Mouse (Mus musculus) forebrain, embryonic 16.5 days (tissue): ENCODE measurements at regions not wholly inside any gene's neighbourhood (a gene's known extent, or its start where the extent isn't known, plus 50 kb on each side); places are given as distances from the start of the nearest gene placed in this dataset.
"Not testable (repeated sequence)": the region's sequence is repeated elsewhere in the genome, so short reads cannot be mapped to it uniquely, and the experiment has no call there.

Experiments used
- ATAC-seq: fragments of 200-750 bp; cut with Nextera tagmentation; 2 replicates; pipeline ENCODE4 v1.8.0; 2017; ENCODE audit warnings: mild to moderate bottlenecking, moderate library complexity
- H3K27ac ChIP-seq: fragments of 300-500 bp; sonication (generic); 2 replicates; pipeline ENCODE4 v1.5.1; 2014; ENCODE audit warnings: low read length, control low read depth
- H3K27me3 ChIP-seq: fragments of 300-500 bp; sonication (generic); replicated peaks from 2 replicates; pipeline ENCODE4 v1.6.1; 2014; ENCODE audit warnings: low read length; ENCODE audit not compliant: control insufficient read depth, insufficient read depth
- H3K36me3 ChIP-seq: fragments of 300-500 bp; sonication (generic); 2 replicates; pipeline ENCODE4 v1.6.1; 2014; ENCODE audit not compliant: control insufficient read depth, insufficient read depth
- H3K4me1 ChIP-seq: fragments of 300-500 bp; sonication (generic); replicated peaks from 2 replicates; pipeline ENCODE4 v1.6.1; 2014; ENCODE audit warnings: low read length; ENCODE audit not compliant: control insufficient read depth, insufficient read depth
- H3K4me2 ChIP-seq: fragments of 300-500 bp; sonication (generic); 2 replicates; pipeline ENCODE4 v1.6.1; 2014; ENCODE audit warnings: mild to moderate bottlenecking, low read length, control low read depth
- H3K4me3 ChIP-seq: fragments of 300-500 bp; sonication (generic); replicated peaks from 2 replicates; pipeline ENCODE4 v1.5.1; 2014; ENCODE audit warnings: mild to moderate bottlenecking, low read length, control low read depth
- H3K9ac ChIP-seq: fragments of 300-500 bp; sonication (generic); replicated peaks from 2 replicates; pipeline ENCODE4 v1.6.1; 2014; ENCODE audit warnings: low read depth, low read length, control low read depth
- H3K9me3 ChIP-seq: fragments of 300-500 bp; sonication (generic); 2 replicates; pipeline ENCODE4 v1.6.1; 2016; ENCODE audit warnings: low read length; ENCODE audit not compliant: control insufficient read depth
- WGBS: fragments of 180-500 bp; shearing (Covaris S2); extraction: QIAGEN DNeasy Blood & Tissue Kit; methylation state at CpG from one replicate; pipeline ENCODE4 v1.1.7; 2014; 5-methylcytosine and 5-hydroxymethylcytosine counted together

GRCm38 (mm10) chr12:19125541-19125940, 611.2 kb downstream of the 5730507C01Rik start:
- Histone ChIP-seq H3K4me1 (no peaks in the 10 kb centered on the region), H3K9me3 (peaks cover 5% of the 10 kb centered on the region; the same call in 1 of the 2 replicates), H3K36me3 (no peaks in the 10 kb centered on the region), H3K27ac (no peak overlapping the region), H3K9ac (no peak overlapping the region), H3K4me3 (no peak overlapping the region), H3K4me2 (no peak overlapping the region), H3K27me3 (no peaks in the 10 kb centered on the region)
- no peak for ATAC-seq
- 71% methylated on average over 4 of the region's 4 CpGs for WGBS

GRCm38 (mm10) chr12:19175631-19176030, 661.3 kb downstream of the 5730507C01Rik start:
- Histone ChIP-seq H3K36me3 (no peaks in the 10 kb centered on the region), H3K9me3 (0 out of 2 replicates have a peak, but pooled peaks cover 5% of the 10 kb centered on the region), H3K27me3 (no peaks in the 10 kb centered on the region), H3K4me2 (no peak overlapping the region), H3K4me3 (no peak overlapping the region), H3K9ac (no peak overlapping the region), H3K4me1 (no peaks in the 10 kb centered on the region), H3K27ac (no peak overlapping the region)
- ATAC-seq: no peak
- WGBS: 24% methylated on average over 40 of the region's 43 CpGs

GRCm38 (mm10) chr12:19192396-19192795, 678.1 kb downstream of the 5730507C01Rik start:
- H3K36me3 ChIP-seq: no peaks in the 10 kb centered on the region
- H3K9ac ChIP-seq: no peak overlapping the region
- WGBS: 92% methylated on average over 5 of the region's 5 CpGs
- no peak overlapping the region for H3K4me2 ChIP-seq
- no peaks in the 10 kb centered on the region for H3K27me3 ChIP-seq
- no peak for ATAC-seq
- H3K4me1 ChIP-seq: no peaks in the 10 kb centered on the region
- peaks cover 8% of the 10 kb centered on the region for H3K9me3 ChIP-seq
- no peak overlapping the region for H3K27ac ChIP-seq
- H3K4me3 ChIP-seq: no peak overlapping the region

GRCm38 (mm10) chr12:19193041-19193440, 678.7 kb downstream of the 5730507C01Rik start:
- ATAC-seq, H3K27ac ChIP-seq, H3K4me2 ChIP-seq, H3K4me3 ChIP-seq, H3K36me3 ChIP-seq, H3K9ac ChIP-seq, H3K27me3 ChIP-seq, H3K9me3 ChIP-seq, H3K4me1 ChIP-seq: not testable (repeated sequence)
- 87% methylated on average over 3 of the region's 3 CpGs for WGBS

GRCm38 (mm10) chr12:19223996-19224395, 709.7 kb downstream of the 5730507C01Rik start:
- H3K27me3 ChIP-seq, H3K4me2 ChIP-seq, H3K27ac ChIP-seq, H3K9ac ChIP-seq, H3K4me1 ChIP-seq, H3K4me3 ChIP-seq, ATAC-seq, H3K9me3 ChIP-seq, H3K36me3 ChIP-seq: not testable (repeated sequence)
- WGBS: 81% methylated on average over 1 of the region's 1 CpGs

- H3K36me3 ChIP-seq, H3K27me3 ChIP-seq, H3K4me3 ChIP-seq, H3K9ac ChIP-seq, H3K4me1 ChIP-seq, H3K27ac ChIP-seq, H3K9me3 ChIP-seq, ATAC-seq, H3K4me2 ChIP-seq: not testable (repeated sequence)
- WGBS: 92% methylated on average over 21 of the region's 23 CpGs
Observed at GRCm38 (mm10) chr12:19246731-19247130, 707.6 kb upstream of the Gm21863 start.

- 10% methylated on average over 58 of the region's 75 CpGs for WGBS
- not testable (repeated sequence) for H3K27ac ChIP-seq, H3K9ac ChIP-seq, H3K4me1 ChIP-seq, H3K9me3 ChIP-seq, H3K4me2 ChIP-seq, H3K36me3 ChIP-seq, H3K27me3 ChIP-seq
- H3K4me3 ChIP-seq: peak overlapping the region; percentile 31
- ATAC-seq: peak; percentile 49; the same call in 1 of the 2 replicates
Observed at GRCm38 (mm10) chr12:19288271-19288890, 665.9 kb upstream of the Gm21863 start.

- ATAC-seq, H3K4me2 ChIP-seq, H3K9ac ChIP-seq, H3K4me1 ChIP-seq, H3K9me3 ChIP-seq, H3K36me3 ChIP-seq, H3K27ac ChIP-seq, H3K27me3 ChIP-seq: not testable (repeated sequence)
- peak overlapping the region; percentile 31 for H3K4me3 ChIP-seq
- WGBS: 58% methylated on average over 18 of the region's 18 CpGs
Observed at GRCm38 (mm10) chr12:19289038-19289437, 665.3 kb upstream of the Gm21863 start.

GRCm38 (mm10) chr12:19292068-19292770, 662.1 kb upstream of the Gm21863 start:
- not testable (repeated sequence) for H3K4me1 ChIP-seq, H3K4me2 ChIP-seq, H3K27ac ChIP-seq, H3K36me3 ChIP-seq, H3K9me3 ChIP-seq, H3K9ac ChIP-seq, H3K4me3 ChIP-seq, H3K27me3 ChIP-seq, ATAC-seq
- 91% methylated on average over 2 of the region's 3 CpGs for WGBS
